Mouse (Mus musculus) ES-E14 (cell line): ENCODE measurements at regions not wholly inside any gene's neighbourhood (a gene's known extent, or its start where the extent isn't known, plus 50 kb on each side); places are given as distances from the start of the nearest gene placed in this dataset.

Experiments
- CHD2 ChIP-seq: IDR thresholded peaks from 2 replicates; pipeline ENCODE4 v1.6.1; 2014; ENCODE audit warnings: mild to moderate bottlenecking, low read depth, low read length, inconsistent platforms
- HCFC1 ChIP-seq: IDR thresholded peaks from 2 replicates; pipeline ENCODE4 v1.6.1; 2012; ENCODE audit warnings: low read length, inconsistent platforms, borderline replicate concordance; ENCODE audit not compliant: insufficient read depth
- MAFK ChIP-seq: IDR thresholded peaks from 2 replicates; pipeline ENCODE4 v1.6.1; 2014; ENCODE audit warnings: mild to moderate bottlenecking, low read depth, low read length, inconsistent platforms; ENCODE audit not compliant: insufficient read depth
- ZNF384 ChIP-seq: IDR thresholded peaks from 2 replicates; pipeline ENCODE4 v1.6.1; 2012; ENCODE audit warnings: low read depth, low read length, inconsistent platforms

DNA sequence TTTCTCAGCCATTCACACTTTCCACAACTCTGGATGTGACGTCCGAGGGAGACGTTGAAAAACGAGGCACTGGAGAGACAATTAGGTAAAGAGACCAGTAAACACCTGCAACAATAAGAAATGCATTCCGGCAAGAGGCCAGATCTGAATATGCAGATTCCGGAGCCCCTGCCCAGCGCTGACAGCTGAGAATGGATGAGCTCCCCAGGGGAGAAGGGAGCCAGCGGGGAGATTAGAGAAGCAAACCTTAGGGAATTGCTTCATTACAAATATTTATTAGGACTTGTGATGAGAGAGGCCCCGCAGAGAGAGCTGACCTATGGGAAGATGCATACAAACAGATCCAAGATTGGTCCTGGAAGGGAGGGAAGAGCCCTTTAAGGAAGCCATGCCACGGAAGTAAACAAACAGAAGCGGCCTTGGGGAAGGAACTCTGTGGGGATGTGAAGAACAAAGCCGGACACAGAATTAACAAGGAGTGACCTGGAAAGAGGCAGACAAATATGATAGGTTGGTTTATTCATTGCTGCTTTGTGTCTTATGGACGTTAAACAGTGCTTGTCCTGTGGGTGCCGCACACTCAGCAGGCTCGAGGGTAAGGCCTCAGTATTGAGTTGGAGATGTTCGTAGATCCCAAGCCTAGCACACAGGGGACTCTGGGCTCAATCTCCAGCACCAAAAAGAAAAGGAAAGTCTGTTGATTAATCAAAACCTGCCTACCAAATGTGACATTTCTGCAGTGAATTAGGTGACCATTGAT, 121.7 kb upstream of the Nebl start:
- TF ChIP-seq CHD2, result no peak
- TF ChIP-seq MAFK, result no peak
- TF ChIP-seq HCFC1, result no peak
- TF ChIP-seq ZNF384, result no peak
